Mouse (Mus musculus): ENCODE results near the gene Elovl3.

GRCm38 (mm10) chr19:46126301-46126700 is 5.4 kb upstream of the Elovl3 start:
- no peak for TF ChIP-seq CTCF (IDR thresholded peaks at IDR 0.05)
- no peak for TF ChIP-seq EP300 (IDR thresholded peaks at IDR 0.05; ENCODE audit: insufficient read depth, low read depth, low read length)
- no peak for TF ChIP-seq POLR2A (IDR thresholded peaks at IDR 0.05; ENCODE audit: insufficient read depth, low read depth, low read length)
